Mouse (Mus musculus) heart, embryonic 10.5 days (tissue): Measurements from ENCODE around the gene Bicral. TPM values are rescaled to one million over a fixed set of nuclear protein-coding genes. Genes with fewer than 3 reads are reported as not detected.
"Not testable (repeated sequence)": the region's sequence is repeated elsewhere in the genome, so short reads cannot be mapped to it uniquely, and the experiment has no call there.

ENCODE experiments used
- DNase-seq: peaks from one replicate; pipeline ENCODE4 v3.0.0-alpha.2; 2017; ENCODE audit warnings: low spot score
- H3K27ac ChIP-seq: fragments of 300-500 bp; sonication (generic); 2 replicates; pipeline ENCODE4 v1.5.1; 2016; ENCODE audit warnings: mild to moderate bottlenecking
- H3K27me3 ChIP-seq: fragments of 300-500 bp; sonication (generic); 2 replicates; pipeline ENCODE4 v1.6.1; 2016; ENCODE audit warnings: mild to moderate bottlenecking; ENCODE audit not compliant: poor library complexity, insufficient read depth, severe bottlenecking
- H3K36me3 ChIP-seq: fragments of 300-500 bp; sonication (generic); 2 replicates; pipeline ENCODE4 v1.6.1; 2016; ENCODE audit warnings: mild to moderate bottlenecking, moderate library complexity
- H3K4me1 ChIP-seq: fragments of 300-500 bp; sonication (generic); 2 replicates; pipeline ENCODE4 v1.6.1; 2016; ENCODE audit warnings: mild to moderate bottlenecking
- H3K4me3 ChIP-seq: fragments of 300-500 bp; sonication (generic); 2 replicates; pipeline ENCODE4 v1.5.1; 2016; ENCODE audit warnings: mild to moderate bottlenecking, moderate library complexity
- H3K9me3 ChIP-seq: fragments of 300-500 bp; sonication (generic); 2 replicates; pipeline ENCODE4 v1.6.1; 2016; ENCODE audit warnings: mild to moderate bottlenecking, moderate library complexity
- WGBS: fragments of 180-500 bp; shearing (Covaris S2); methylation state at CpG from one replicate; pipeline ENCODE4 v1.1.7; 2016; 5-methylcytosine and 5-hydroxymethylcytosine counted together
- polyA plus RNA-seq: library from polyadenylated mRNA; unstranded; fragments of >200 nt; fragmentation: Nextera tagmentation; extraction: Ambion mirVana; gene quantifications from 2 replicates; pipeline ENCODE4 v1.2.1, GENCODE M21; 2016

Gene Bicral
- polyA plus RNA-seq, 1 experiment from 2014 or later = 3.3 TPM

GRCm38 (mm10) chr17:46799680-46800079, 58.6 kb downstream of the Bicral start:
- Histone ChIP-seq H3K9me3 (no peaks in the 10 kb centered on the region), H3K4me1 (peaks cover 16% of the 10 kb centered on the region), H3K27ac (no peak overlapping the region), H3K27me3 (no peaks in the 10 kb centered on the region), H3K4me3 (no peak overlapping the region), H3K36me3 (peaks cover 35% of the 10 kb centered on the region)
- 85% methylated on average over 10 of the region's 10 CpGs for WGBS
- no peak for DNase-seq

- H3K4me3 ChIP-seq = no peak overlapping the region
- WGBS = 25% methylated on average over 8 of the region's 8 CpGs
- H3K9me3 ChIP-seq = no peaks in the 10 kb centered on the region
- H3K36me3 ChIP-seq = peaks cover 32% of the 10 kb centered on the region
- no peaks in the 10 kb centered on the region for H3K27me3 ChIP-seq
- no peak for DNase-seq
- H3K4me1 ChIP-seq = peaks cover 16% of the 10 kb centered on the region
- H3K27ac ChIP-seq = no peak overlapping the region
Observed at GRCm38 (mm10) chr17:46797386-46797785, 60.9 kb downstream of the Bicral start.

DNA sequence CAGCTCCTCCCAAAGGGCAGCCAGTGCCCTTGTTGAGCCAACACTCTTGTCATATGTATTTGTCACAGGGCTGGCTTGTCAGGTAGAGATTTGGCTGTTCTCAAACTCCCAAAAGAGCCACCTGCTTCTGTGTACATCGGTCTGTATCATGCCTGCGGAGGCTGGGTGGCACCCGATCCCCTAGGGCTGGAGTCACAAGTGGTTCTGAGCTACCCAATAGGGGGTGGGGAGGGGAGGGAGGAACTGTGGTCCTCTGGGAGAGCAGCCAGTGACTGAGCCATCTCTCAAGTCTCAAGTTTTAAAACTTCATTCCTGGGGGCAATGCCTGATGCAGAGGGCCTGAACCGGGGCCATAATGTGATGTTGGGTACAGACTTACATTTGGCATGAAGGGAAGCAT, 61.5 kb downstream of the Bicral start:
- Histone ChIP-seq H3K36me3 (peaks cover 30% of the 10 kb centered on the region), H3K27me3 (no peaks in the 10 kb centered on the region), H3K9me3 (no peaks in the 10 kb centered on the region), H3K4me3 (no peak overlapping the region), H3K4me1 (peaks cover 16% of the 10 kb centered on the region), H3K27ac (no peak overlapping the region; the same call in 1 of the 2 replicates)
- DNase-seq = no peak
- WGBS = 76% methylated on average over 4 of the region's 4 CpGs

DNA sequence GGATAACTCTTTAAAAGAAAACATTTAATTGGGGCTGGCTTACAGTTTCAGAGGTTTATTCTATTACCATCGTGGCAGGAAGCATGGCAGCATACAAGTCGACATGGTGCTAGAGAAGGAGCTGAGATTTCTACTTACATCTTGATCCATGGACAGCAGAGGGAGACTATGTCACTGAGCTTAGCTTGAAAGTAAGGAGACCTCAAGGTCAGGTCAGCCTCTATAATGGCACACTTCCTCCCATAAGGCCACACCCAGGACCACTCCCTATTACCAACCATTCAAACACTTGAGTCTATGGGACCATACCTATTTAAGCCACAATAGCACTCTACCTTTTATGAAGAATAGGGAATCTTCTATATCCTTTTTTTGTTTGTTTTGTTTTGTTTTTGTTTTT, 65.3 kb downstream of the Bicral start:
- Histone ChIP-seq H3K9me3 (no peaks in the 10 kb centered on the region), H3K4me3 (no peak overlapping the region)
- 78% methylated on average over 2 of the region's 2 CpGs for whole genome bisulfite sequencing

GRCm38 (mm10) chr17:46787974-46788373, 70.3 kb downstream of the Bicral start:
- not testable (repeated sequence) for H3K27me3 ChIP-seq, H3K36me3 ChIP-seq, DNase-seq, H3K9me3 ChIP-seq, H3K27ac ChIP-seq, H3K4me3 ChIP-seq, H3K4me1 ChIP-seq
- 59% methylated on average over 2 of the region's 2 CpGs for WGBS

More for the DNA sequence above, 65.3 kb downstream of the Bicral start:
- no peak for DNase-seq
- Histone ChIP-seq H3K27ac (no peak overlapping the region), H3K4me1 (peaks cover 16% of the 10 kb centered on the region), H3K27me3 (0 out of 2 replicates have a peak, but pooled peaks cover 6% of the 10 kb centered on the region), H3K36me3 (no peaks in the 10 kb centered on the region)

GRCm38 (mm10) chr17:46786952-46787351, 71.3 kb downstream of the Bicral start:
- DNase-seq = no peak
- no peaks in the 10 kb centered on the region for H3K4me1 ChIP-seq
- no peaks in the 10 kb centered on the region for H3K36me3 ChIP-seq
- no peak overlapping the region for H3K4me3 ChIP-seq
- WGBS = 73% methylated on average over 5 of the region's 5 CpGs
- H3K9me3 ChIP-seq = no peaks in the 10 kb centered on the region
- H3K27ac ChIP-seq = no peak overlapping the region
- H3K27me3 ChIP-seq = 0 out of 2 replicates have a peak, but pooled peaks cover 6% of the 10 kb centered on the region

DNA sequence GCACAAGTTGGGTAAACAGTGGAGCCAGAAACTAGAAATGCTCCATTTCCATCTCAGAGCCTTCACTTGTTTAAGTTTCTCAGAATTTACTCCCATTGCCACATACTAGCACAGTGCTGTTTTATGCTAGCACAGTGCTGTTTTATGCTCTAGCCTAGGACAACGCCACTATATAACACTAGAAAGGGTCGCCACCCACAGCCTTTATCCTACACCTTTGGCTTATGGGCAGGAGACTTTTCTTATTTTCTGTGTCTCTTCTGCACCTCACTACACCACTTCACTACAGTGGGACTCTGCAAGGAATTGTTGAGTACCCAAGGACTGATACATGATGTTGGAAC, 75.1 kb downstream of the Bicral start:
- H3K36me3 ChIP-seq = peaks cover 28% of the 10 kb centered on the region
- no peaks in the 10 kb centered on the region for H3K9me3 ChIP-seq
- peak overlapping the region; percentile 73 for H3K4me3 ChIP-seq
- H3K27me3 ChIP-seq = no peaks in the 10 kb centered on the region
- peak overlapping the region; percentile 89 for H3K27ac ChIP-seq
- no peaks in the 10 kb centered on the region for H3K4me1 ChIP-seq
- no peak for DNase-seq
- WGBS = 72% methylated on average over 2 of the region's 2 CpGs

GRCm38 (mm10) chr17:46782341-46783221, 75.7 kb downstream of the Bicral start, which contains the start of gene Rpl7l1:
Gene Rpl7l1 (minus strand): TSS chr17:46782672.
- H3K4me3 ChIP-seq = peak within 1 kb of the TSS; percentile 73
- peaks cover 34% of the 10 kb centered on the region for H3K36me3 ChIP-seq
- under 1% methylated on average over 44 of the region's 44 CpGs for WGBS
- no peaks in the 10 kb centered on the region for H3K9me3 ChIP-seq
- peak; percentile 97 for DNase-seq
- no peaks in the 10 kb centered on the region for H3K27me3 ChIP-seq
- H3K4me1 ChIP-seq = no peaks in the 10 kb centered on the region
- peak within 1 kb of the TSS; percentile 89 for H3K27ac ChIP-seq

- no peak for DNase-seq
- no peaks in the 10 kb centered on the region for H3K9me3 ChIP-seq
- peaks cover 41% of the 10 kb centered on the region for H3K36me3 ChIP-seq
- peak overlapping the region; percentile 73 for H3K4me3 ChIP-seq
- no peaks in the 10 kb centered on the region for H3K4me1 ChIP-seq
- H3K27ac ChIP-seq = peak overlapping the region; percentile 89
- no peaks in the 10 kb centered on the region for H3K27me3 ChIP-seq
- 7% methylated on average over 11 of the region's 11 CpGs for WGBS
Observed at GRCm38 (mm10) chr17:46781876-46782275, 76.4 kb downstream of the Bicral start.

GRCm38 (mm10) chr17:46776087-46776486, 82.2 kb downstream of the Bicral start:
- no peak for DNase-seq
- 85% methylated on average over 3 of the region's 3 CpGs for WGBS
- no peaks in the 10 kb centered on the region for H3K27me3 ChIP-seq
- no peak overlapping the region for H3K4me3 ChIP-seq
- H3K36me3 ChIP-seq = peaks cover 68% of the 10 kb centered on the region
- no peaks in the 10 kb centered on the region for H3K9me3 ChIP-seq
- H3K4me1 ChIP-seq = peaks cover 16% of the 10 kb centered on the region
- H3K27ac ChIP-seq = no peak overlapping the region

DNA sequence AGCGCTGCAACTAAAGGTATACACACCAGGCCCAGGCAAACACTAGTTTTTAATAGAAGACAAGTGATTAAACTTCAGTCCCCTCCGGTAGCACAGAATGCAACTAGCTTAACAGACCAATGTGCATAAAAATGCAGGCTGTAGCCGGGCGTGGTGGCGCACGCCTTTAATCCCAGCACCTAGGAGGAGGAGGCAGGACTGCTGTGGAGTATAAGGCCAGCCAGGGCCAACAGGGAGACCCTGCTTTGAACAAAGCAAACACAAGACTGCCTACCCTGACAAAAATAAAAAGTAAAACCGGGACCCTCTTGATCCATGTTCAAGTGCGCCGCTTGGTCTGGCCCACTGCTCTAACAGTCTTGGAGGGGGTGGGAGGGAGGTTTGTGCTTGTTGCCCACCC, 83.2 kb downstream of the Bicral start:
- Histone ChIP-seq H3K27me3 (no peaks in the 10 kb centered on the region), H3K36me3 (peaks cover 60% of the 10 kb centered on the region), H3K4me3 (no peak overlapping the region), H3K4me1 (peaks cover 16% of the 10 kb centered on the region), H3K9me3 (no peaks in the 10 kb centered on the region), H3K27ac (no peak overlapping the region)
- WGBS = 93% methylated on average over 9 of the region's 9 CpGs
- no peak for DNase-seq

- DNase-seq = no peak
- H3K9me3 ChIP-seq = no peaks in the 10 kb centered on the region
- no peak overlapping the region; the same call in 1 of the 2 replicates for H3K27ac ChIP-seq
- WGBS = 50% methylated on average over 2 of the region's 2 CpGs
- H3K4me3 ChIP-seq = peak overlapping the region; percentile 87
- H3K27me3 ChIP-seq = no peaks in the 10 kb centered on the region
- H3K36me3 ChIP-seq = peaks cover 51% of the 10 kb centered on the region
- H3K4me1 ChIP-seq = peaks cover 16% of the 10 kb centered on the region
Observed at GRCm38 (mm10) chr17:46774131-46774472, 84.2 kb downstream of the Bicral start.

DNA sequence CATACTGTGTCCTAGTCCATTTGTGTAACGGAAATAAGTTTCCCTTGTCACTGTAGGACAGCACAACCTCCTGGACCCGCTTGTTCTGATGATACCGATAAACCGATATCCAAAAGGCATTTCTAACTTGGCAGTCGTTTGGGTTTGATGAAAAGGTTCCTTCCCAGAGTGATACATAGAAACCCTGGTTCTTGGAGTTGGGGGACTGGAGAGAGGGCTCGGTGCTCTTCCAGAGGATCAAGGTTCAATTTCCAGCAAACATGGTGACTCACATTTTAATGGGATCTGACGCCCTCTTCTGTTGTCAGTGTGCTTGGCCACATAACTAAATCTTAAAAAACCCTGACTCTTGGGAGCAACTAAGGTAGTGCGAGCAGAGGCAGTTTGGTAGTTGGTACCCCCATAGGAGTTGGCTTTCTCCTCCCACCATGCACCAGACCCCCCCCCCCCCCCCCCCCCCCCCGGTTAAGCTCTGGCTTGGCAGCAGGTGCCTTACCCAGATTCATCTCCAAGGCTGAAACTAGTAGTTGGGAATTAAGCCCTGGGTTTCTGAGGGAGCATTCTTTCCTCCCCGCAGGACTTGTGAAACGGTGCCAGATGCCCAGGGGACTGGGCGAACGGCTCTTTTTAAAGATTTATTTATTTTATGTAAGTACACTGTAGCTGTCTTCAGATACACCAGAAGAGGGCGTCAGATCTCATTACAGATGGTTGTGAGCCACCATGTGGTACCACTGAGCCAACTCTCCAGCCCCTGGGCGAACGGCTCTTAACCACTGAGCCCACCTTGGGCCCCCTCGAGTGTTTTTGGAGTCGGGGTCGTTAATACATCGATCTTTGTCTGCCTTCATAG, 84.8 kb downstream of the Bicral start:
- Histone ChIP-seq H3K9me3 (no peaks in the 10 kb centered on the region), H3K27ac (peak overlapping the region; percentile 90), H3K36me3 (peaks cover 45% of the 10 kb centered on the region), H3K4me1 (peaks cover 16% of the 10 kb centered on the region), H3K27me3 (no peaks in the 10 kb centered on the region), H3K4me3 (peak overlapping the region; percentile 87)
- WGBS = 9% methylated on average over 19 of the region's 20 CpGs
- DNase-seq = no peak
